Mouse (Mus musculus) stomach, postnatal 0 days (tissue): ENCODE data around the gene Tapt1. TPM values are rescaled to one million over a fixed set of nuclear protein-coding genes. Genes with fewer than 3 reads are reported as not detected.

ENCODE experiments used
- ATAC-seq: fragments of 200-750 bp; cut with Nextera tagmentation; 2 replicates; pipeline ENCODE4 v1.8.0; 2017; ENCODE audit not compliant: low FRiP score, low TSS enrichment
- DNase-seq: peaks from one replicate; pipeline ENCODE4 v3.0.0-alpha.2; 2016; ENCODE audit warnings: low spot score
- H3K27ac ChIP-seq: fragments of 300-500 bp; sonication (generic); replicated peaks from 2 replicates; pipeline ENCODE4 v1.5.1; 2014; ENCODE audit warnings: mild to moderate bottlenecking, control low read depth
- H3K27me3 ChIP-seq: fragments of 300-500 bp; sonication (generic); 2 replicates; pipeline ENCODE4 v1.6.1; 2014; ENCODE audit warnings: low read length; ENCODE audit not compliant: control insufficient read depth, insufficient read depth
- H3K36me3 ChIP-seq: fragments of 300-500 bp; sonication (generic); 2 replicates; pipeline ENCODE4 v1.6.1; 2014; ENCODE audit warnings: low read length, mixed read lengths; ENCODE audit not compliant: control insufficient read depth, insufficient read depth
- H3K4me1 ChIP-seq: fragments of 300-500 bp; sonication (generic); replicated peaks from 2 replicates; pipeline ENCODE4 v1.6.1; 2014; ENCODE audit warnings: antibody characterized with exemption; ENCODE audit not compliant: control insufficient read depth, insufficient read depth
- H3K4me2 ChIP-seq: fragments of 300-500 bp; sonication (generic); replicated peaks from 2 replicates; pipeline ENCODE4 v1.6.1; 2014; ENCODE audit warnings: low read depth, mild to moderate bottlenecking, control low read depth, moderate library complexity
- H3K4me3 ChIP-seq: fragments of 300-500 bp; sonication (generic); 2 replicates; pipeline ENCODE4 v1.5.1; 2014; ENCODE audit warnings: low read depth, low read length, control low read depth
- H3K9ac ChIP-seq: fragments of 300-500 bp; sonication (generic); 2 replicates; pipeline ENCODE4 v1.6.1; 2014; ENCODE audit warnings: mild to moderate bottlenecking, low read length, control low read depth, mixed read lengths
- H3K9me3 ChIP-seq: fragments of 300-500 bp; sonication (generic); 2 replicates; pipeline ENCODE4 v1.6.1; 2016; ENCODE audit warnings: low read length; ENCODE audit not compliant: control insufficient read depth
- CTCF ChIP-seq: IDR thresholded peaks from 2 replicates; pipeline ENCODE4 v1.5.1; 2016; ENCODE audit warnings: antibody characterized with exemption, low read depth, mild to moderate bottlenecking, moderate library complexity
- EP300 ChIP-seq: optimal IDR thresholded peaks from 2 replicates; pipeline ENCODE3; 2016; ENCODE audit warnings: antibody characterized with exemption
- WGBS: fragments of 180-500 bp; shearing (Covaris S2); extraction: QIAGEN DNeasy Blood & Tissue Kit; methylation state at CpG from one replicate; pipeline ENCODE4 v1.1.7; 2014; 5-methylcytosine and 5-hydroxymethylcytosine counted together
- polyA plus RNA-seq: library from polyadenylated mRNA; unstranded; fragments of >200 nt; fragmentation: Nextera tagmentation; extraction: Ambion mirVana; gene quantifications from 2 replicates; pipeline ENCODE4 v1.2.1, GENCODE M21; 2015

Gene Tapt1
- polyA plus RNA-seq, 1 experiment from 2014 or later, result 17.2 TPM

DNA sequence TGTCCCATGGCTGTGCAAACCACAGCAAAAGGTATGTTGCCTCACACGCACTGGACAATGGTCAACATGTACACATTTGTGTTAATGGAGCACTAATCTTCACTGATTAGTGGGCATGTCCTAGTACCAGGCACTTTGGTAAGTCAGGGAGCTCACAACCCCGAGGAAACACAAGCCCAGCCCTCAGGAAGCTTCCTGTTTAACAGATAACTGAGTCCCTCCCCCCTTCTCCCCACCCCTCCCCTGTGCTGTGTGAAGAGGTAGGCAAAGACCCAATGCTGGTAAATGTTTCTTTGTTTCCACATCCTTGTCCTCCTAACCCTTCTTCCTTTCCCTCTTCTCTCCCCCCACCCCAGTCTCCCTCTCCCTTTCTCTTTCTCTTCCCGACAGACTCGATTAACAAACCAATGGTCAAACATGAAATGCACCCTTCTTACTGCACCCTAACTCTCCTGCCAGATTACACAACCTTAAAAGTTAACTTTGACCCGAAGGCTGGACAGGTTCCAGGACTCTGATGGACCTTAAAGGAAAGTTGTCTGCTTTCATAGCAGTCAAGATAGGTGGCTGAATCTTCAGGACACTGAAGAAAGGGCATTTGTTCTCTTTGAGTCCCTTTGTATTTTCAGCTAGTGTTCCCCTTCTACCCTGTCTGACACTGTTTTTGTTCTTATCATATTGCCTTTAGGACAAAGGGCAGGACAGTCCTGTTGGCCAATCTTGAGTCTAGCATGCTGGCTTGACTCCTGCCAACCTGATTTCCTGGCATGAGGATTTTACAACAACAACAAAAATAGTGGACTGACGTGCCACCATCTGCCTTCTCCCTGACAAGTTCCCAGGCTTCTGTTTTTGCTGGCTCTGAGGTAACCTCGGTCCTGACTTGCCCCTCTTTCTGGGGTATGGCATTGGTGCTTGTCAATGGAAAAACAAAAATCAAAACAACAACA is 13.0 kb upstream of the Tapt1 start:
- Histone ChIP-seq H3K4me2 (no peak overlapping the region), H3K27me3 (no peaks in the 10 kb centered on the region), H3K4me3 (no peak overlapping the region), H3K27ac (no peak overlapping the region), H3K9me3 (no peaks in the 10 kb centered on the region), H3K36me3 (no peaks in the 10 kb centered on the region), H3K9ac (no peak overlapping the region), H3K4me1 (no peaks in the 10 kb centered on the region)
- TF ChIP-seq EP300 (no peak), CTCF (no peak)
- ATAC-seq, result no peak
- DNase-seq, result no peak
- 54% methylated on average over 7 of the region's 7 CpGs for WGBS

DNA sequence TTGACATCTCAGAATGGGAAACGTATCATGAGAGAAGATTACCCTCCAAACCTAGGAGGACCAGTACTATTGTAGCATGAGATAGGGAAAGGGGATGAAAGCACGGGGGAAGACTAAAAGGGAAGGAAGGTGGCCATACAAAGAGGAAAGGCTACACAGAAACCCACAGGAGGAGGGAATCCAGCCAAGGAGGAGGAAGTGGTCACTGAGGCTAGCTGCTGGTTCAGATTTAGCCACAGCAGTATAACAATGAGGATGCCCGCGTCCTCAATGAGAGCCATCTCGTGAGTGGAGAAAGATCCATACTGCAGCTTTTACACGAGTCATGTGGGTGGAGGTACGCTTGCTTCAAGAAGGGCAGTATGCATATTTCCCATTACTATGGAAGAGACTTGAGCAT is 11.8 kb upstream of the Tapt1 start:
- no peaks in the 10 kb centered on the region for H3K4me1 ChIP-seq
- H3K9me3 ChIP-seq, result no peaks in the 10 kb centered on the region
- no peak overlapping the region for H3K27ac ChIP-seq
- no peak for TF ChIP-seq CTCF
- no peak for TF ChIP-seq EP300
- no peak overlapping the region for H3K9ac ChIP-seq
- no peaks in the 10 kb centered on the region for H3K27me3 ChIP-seq
- no peak overlapping the region for H3K4me2 ChIP-seq
- no peaks in the 10 kb centered on the region for H3K36me3 ChIP-seq
- no peak for ATAC-seq
- no peak for DNase-seq
- H3K4me3 ChIP-seq, result no peak overlapping the region
- WGBS, result 78% methylated on average over 7 of the region's 7 CpGs

DNA sequence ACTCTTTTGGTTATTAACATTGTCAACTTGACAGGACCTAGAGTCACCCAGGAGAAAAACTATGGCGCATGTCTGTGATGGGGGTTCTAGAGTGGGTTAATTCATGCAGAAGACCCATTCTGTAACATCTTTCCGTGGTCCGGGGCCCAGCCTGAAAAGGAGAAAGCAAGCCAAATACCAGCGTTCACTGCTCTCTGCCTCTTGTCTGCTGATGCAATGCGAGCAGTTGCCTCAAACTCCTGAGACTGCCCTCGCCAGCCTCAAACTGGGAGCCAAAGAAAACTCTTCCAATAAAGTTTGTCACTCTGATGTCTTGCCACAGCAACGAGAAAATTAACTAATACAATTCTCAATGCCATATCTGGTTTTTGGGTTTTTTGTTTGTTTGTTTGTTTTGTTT is 8.2 kb upstream of the Tapt1 start:
- no peak for DNase-seq
- Histone ChIP-seq H3K27me3 (no peaks in the 10 kb centered on the region), H3K4me3 (no peak overlapping the region), H3K4me2 (no peak overlapping the region), H3K9ac (no peak overlapping the region), H3K4me1 (no peaks in the 10 kb centered on the region), H3K27ac (no peak overlapping the region), H3K36me3 (no peaks in the 10 kb centered on the region), H3K9me3 (no peaks in the 10 kb centered on the region)
- no peak for ATAC-seq
- 89% methylated on average over 7 of the region's 7 CpGs for WGBS
- TF ChIP-seq CTCF (no peak), EP300 (no peak)

DNA sequence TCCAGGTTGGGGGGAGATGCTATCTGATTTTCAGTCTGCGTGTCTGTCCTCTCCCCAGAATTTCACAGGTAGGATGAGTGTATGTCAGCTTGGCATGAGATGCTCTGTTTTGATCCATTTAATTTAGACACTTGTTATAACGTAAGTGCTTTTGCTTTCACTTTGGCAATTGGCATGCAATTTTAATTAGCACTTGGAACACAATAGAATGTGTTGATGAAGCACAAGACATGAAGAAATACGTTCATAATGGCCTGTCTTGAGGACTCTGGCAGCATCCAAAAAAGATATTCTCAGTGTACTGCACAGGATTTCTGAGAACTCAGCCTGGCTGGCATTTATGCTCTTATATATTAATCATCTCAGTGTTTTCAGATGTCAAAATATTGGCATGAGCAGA is 7.5 kb upstream of the Tapt1 start:
- Histone ChIP-seq H3K4me3 (no peak overlapping the region), H3K4me2 (no peak overlapping the region), H3K36me3 (no peaks in the 10 kb centered on the region), H3K4me1 (no peaks in the 10 kb centered on the region), H3K9me3 (no peaks in the 10 kb centered on the region), H3K27ac (no peak overlapping the region), H3K27me3 (no peaks in the 10 kb centered on the region), H3K9ac (no peak overlapping the region)
- DNase-seq, result no peak
- ATAC-seq, result no peak
- 81% methylated on average over 3 of the region's 3 CpGs for WGBS
- TF ChIP-seq CTCF (no peak), EP300 (no peak)

DNA sequence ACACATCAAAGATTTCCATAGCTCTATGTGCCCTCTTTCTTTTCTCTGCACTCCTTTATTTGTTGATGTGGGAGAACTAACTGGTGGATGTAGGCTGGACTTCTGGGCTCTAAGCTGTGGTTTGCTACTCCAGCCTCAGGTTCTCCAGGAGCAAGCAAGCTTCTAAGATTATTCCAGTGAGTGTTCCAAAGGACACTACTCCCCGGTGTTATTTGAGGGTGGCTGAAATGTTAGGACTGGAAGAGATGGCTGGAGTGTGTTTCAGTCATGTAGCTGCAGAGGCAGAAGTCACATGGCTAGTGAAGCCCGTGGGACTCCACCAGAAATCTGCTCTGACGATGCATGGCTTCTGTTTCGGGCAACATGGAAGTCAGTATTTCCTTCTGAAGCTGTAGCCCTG is 2.3 kb upstream of the Tapt1 start:
- WGBS, result 76% methylated on average over 4 of the region's 4 CpGs
- no peak for DNase-seq

DNA sequence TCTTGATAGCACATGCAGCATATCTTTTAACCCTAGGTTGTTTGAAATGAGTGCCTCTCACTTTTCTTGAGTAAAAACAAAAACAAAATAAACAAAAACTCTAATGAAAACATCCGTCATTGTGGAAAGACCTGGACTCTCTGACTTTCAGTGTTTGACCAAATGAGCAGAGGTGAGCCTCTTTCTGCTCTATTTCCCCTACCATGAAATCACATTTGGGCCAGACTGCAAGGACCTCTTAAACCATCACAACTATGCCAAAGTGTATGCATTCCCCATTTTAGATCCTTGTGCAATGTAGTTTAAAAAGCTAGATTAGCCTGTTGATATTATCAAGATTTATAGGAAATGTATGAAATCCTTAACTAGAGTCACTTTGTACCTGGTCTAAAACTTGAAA is 1.9 kb upstream of the Tapt1 start:
- H3K9me3 ChIP-seq, result no peaks in the 10 kb centered on the region
- H3K4me1 ChIP-seq, result peaks cover 7% of the 10 kb centered on the region
- no peak overlapping the region for H3K4me2 ChIP-seq
- H3K27me3 ChIP-seq, result no peaks in the 10 kb centered on the region
- TF ChIP-seq CTCF, result no peak
- no peak for TF ChIP-seq EP300
- H3K27ac ChIP-seq, result no peak overlapping the region
- DNase-seq (no peak), ATAC-seq (no peak)
- 58% methylated on average over 1 of the region's 1 CpGs for WGBS
- H3K36me3 ChIP-seq, result no peaks in the 10 kb centered on the region
- no peak overlapping the region for H3K4me3 ChIP-seq
- H3K9ac ChIP-seq, result no peak overlapping the region

More for the DNA sequence above, 2.3 kb upstream of the Tapt1 start:
- Histone ChIP-seq H3K27ac (no peak overlapping the region), H3K4me3 (no peak overlapping the region), H3K4me2 (no peak overlapping the region), H3K4me1 (peaks cover 7% of the 10 kb centered on the region), H3K9ac (no peak overlapping the region), H3K27me3 (no peaks in the 10 kb centered on the region), H3K9me3 (no peaks in the 10 kb centered on the region), H3K36me3 (no peaks in the 10 kb centered on the region)
- no peak for TF ChIP-seq CTCF
- TF ChIP-seq EP300, result no peak
- ATAC-seq, result no peak
